Mouse (Mus musculus) E14TG2a.4 (cell line): ENCODE measurements at regions not wholly inside any gene's neighbourhood (a gene's known extent, or its start where the extent isn't known, plus 50 kb on each side); places are given as distances from the start of the nearest gene placed in this dataset.

Experiments used
- CTCF ChIP-seq: conservative IDR thresholded peaks from 2 replicates; pipeline ENCODE4 v1.5.1; 2014; ENCODE audit warnings: low read length
- NANOG ChIP-seq: IDR thresholded peaks from 2 replicates; pipeline ENCODE4 v1.6.1; 2014; ENCODE audit warnings: borderline replicate concordance, low read length, mixed read lengths
- POU5F1 ChIP-seq: IDR thresholded peaks from 2 replicates; pipeline ENCODE4 v1.6.1; 2014; ENCODE audit warnings: low read length, borderline replicate concordance

GRCm38 (mm10) chr10:102928651-102929050 is 101.4 kb downstream of the Alx1 start:
- TF ChIP-seq CTCF, result no peak
- TF ChIP-seq NANOG, result no peak
- no peak for TF ChIP-seq POU5F1
